Mouse (Mus musculus) liver, adult 2 months (tissue): ENCODE results near the gene Slc6a17.

Source experiments
- CTCF ChIP-seq: fragments of 200-500 bp; IDR thresholded peaks from 2 replicates; pipeline ENCODE4 v1.5.1; 2011; ENCODE audit warnings: low read depth, low read length, control low read depth
- POLR2A ChIP-seq: fragments of 200-500 bp; IDR thresholded peaks from 2 replicates; pipeline ENCODE4 v1.6.1; 2011; ENCODE audit warnings: low read length, control low read depth; ENCODE audit not compliant: insufficient read depth; ENCODE audit errors: extremely low read depth

DNA sequence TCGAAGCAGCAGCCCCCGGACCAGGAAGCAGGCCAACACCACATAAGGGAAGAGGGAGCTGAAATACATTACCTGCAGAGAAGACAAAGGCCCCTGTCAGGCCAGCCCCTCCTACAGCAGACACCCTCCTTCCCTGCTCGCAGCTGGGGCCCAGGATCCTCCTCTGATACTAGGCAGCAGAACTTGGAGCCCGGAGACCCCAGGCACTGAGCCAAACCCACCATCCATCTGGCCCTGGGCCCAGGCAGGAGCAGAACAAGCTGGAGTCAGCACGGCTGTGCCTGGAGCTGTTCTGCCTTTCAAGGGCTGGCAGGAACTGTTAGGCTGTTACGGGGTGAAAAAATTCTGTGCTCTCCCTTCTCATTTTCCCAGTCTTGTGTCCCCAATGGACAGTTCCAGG, 26.4 kb downstream of the Slc6a17 start:
- TF ChIP-seq CTCF (no peak), POLR2A (no peak)
